Mouse (Mus musculus) megakaryocyte-erythroid progenitor cell, adult 5-6 weeks (primary cell): ENCODE results near the gene Edrf1. TPM values are rescaled to one million over a fixed set of nuclear protein-coding genes. Genes with fewer than 3 reads are reported as not detected.

Source experiments
- ATAC-seq: replicated peaks from 2 replicates; pipeline ENCODE4 v1.8.0; 2016; ENCODE audit warnings: mild to moderate bottlenecking, inconsistent platforms; ENCODE audit not compliant: severe bottlenecking, poor library complexity, low FRiP score, low TSS enrichment
- total RNA-seq, 2 experiments: library from RNA; stranded (forward) in 1 of 2; stranded (reverse) in 1 of 2; fragments of 200-1000, 215-1000 nt in 1 of 2; fragments of >200 nt in 1 of 2; fragmentation: Nextera tagmentation in 1 of 2; gene quantifications; 2 replicates each; pipeline ENCODE4 v1.2.3; 2014 to 2017

Edrf1 gene
- total RNA-seq (2014; fragmentation: Nextera tagmentation) (25.5 and 29.9 TPM in 2 replicates), total RNA-seq (2017) (34.2 and 37.9 TPM in 2 replicates)

DNA sequence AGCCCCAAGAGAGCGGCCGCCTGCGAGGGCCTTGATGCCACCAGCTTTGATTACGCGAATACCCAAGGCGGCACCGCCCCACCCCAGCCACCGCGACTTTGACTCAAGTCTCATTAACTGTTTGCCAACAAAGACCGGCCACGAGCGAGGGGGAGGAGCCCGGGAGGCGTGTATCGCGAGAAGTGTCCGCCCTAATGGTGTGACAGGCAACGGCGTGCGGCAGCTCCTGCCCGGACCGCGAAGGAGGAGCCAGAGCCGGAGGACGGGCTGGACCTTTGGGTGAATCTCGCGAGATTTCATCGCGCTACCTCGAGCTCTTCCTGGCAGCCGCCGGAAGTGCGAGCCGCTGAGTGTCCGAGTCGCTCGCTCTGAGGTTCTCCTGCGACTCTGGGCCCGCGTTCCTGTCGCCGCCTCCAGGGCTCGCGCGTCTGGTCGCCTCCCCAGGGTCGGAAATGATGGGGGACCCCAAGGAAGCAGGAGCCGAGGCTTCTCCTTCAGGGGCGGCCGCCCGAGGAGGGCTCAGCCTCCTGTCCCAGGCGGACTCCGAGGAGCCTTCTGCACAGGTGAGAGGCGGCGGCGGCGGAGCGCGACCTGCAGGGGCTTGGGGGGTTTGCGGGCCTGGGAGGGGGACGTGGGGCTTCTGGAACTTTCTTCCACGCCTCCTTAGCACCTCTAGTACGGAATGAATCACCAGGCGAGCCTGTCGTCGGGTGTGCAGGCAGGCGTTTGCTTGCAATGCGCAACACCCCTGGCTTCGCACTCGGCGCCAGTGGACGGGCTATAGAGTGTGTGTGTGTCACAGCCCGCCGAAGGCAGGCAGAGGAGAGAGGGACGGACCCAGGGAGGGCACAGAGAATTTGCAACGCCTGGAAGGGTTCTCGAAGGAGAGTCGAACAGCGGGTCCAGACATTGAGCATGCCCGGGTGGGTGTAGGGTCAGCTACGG, at the start of gene Edrf1:
Gene Edrf1, plus strand, starts transcription at position 183 of the 945 bp plus-strand sequence.
- peak; percentile 97 for ATAC-seq

DNA sequence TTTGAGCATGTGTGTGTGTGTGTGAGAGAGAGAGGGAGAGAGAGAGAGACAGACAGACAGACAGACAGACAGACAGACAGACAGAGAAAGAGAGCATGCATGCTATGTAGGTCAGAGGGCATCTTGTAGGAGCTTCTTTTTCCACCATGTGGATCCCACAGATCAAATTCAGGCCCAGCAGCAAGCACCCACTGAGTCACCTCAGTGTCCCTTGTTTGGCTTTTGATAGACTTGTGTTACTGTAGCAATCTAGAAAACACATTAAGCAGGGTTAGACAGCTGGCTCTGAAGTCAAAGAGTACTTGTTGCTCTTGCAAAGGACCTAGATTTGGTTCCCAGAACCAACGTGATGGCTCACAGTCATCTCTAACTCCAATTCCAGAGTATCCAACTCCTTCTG, 45.6 kb upstream of the Edrf1 start:
- no peak for ATAC-seq

DNA sequence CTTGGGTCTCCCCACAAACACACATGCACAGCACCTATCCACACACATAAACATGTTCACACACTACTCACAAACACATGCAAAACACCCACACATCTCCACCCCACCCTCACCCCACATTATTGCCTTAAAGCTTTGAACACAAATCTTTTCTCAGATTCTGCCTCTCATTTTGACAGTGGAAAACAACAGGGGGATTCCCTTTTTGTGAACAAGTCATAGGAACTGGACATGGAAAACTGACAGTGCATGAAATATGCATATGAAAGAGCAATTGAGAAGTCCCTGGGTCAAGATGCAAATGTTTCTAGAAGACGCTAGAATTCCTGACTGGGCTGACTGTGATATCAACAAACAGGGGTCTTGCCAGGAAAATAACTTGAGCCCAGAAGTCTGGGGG, 36.8 kb upstream of the Edrf1 start:
- no peak for ATAC-seq

DNA sequence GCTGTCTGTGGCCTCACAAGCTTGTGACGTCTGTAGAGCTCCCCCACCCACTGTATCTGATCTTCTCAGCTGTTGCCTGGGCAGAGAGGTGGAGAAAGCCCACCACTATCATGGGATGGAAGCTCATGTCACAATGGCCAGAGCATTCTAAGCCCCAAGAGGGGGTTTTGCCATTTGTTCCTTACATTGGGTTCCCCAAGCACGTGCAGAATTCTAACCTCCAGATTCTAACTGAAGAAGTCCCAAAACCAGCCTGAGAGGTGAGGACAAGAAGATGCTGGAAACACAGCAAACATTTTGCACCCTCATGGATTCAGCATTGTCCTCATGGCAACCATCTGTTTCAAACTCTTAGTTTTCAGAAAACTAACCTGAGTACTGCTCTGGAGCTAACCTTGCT, 35.3 kb upstream of the Edrf1 start, which contains the start of gene Tex36:
Gene Tex36, minus strand, starts transcription at position 101 of the 400 bp plus-strand sequence.
- no peak for ATAC-seq

DNA sequence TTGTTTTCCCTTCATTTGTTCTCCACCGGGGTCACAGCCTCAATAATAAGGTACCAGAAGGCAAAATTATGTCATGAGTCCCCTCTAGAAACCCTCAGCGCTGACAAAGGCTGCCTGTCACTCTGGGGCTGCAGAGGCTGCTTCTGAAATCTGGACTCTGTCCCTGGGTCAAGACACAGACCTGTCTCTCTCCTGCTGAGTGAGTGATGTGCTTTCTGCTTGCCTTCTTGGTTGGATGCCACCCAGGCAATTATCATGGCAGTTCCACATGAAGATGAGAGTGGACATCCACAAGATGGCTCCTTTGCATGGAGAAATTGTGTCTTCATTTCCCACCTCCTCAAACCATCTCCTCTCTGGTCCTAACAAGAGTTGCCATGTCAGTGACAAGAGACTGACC, 34.2 kb upstream of the Edrf1 start:
- ATAC-seq, result no peak

DNA sequence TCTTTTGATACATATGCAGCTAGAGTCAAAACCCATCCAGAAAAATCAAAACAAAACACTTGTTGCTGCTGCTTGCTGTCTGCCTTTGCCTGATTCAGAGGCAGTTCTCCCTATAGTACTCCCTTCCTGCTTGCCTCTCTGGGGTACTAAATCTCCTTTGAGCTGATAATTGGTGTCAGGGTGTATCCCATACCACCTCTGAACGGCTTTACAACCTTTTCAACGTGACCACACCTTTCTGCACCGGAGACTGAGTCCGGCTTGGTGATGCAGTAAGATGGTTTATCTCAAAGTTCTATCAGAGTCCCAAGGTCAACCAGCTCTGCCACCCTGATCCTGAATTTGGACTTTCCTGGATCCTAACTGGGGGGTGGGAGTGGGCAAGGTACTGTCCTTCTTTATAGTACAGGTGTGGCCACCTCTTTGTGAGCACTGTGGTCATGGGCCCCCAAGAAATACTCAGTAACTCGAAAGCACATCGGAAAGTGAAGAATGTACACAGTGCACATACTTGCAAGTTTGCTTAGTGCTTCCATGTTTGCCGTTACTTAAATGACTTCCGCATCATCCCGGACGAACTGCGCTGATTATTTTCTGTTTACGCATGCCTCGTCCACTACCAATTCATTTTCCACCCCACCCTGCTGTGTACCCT, 32.8 kb upstream of the Edrf1 start:
- no peak for ATAC-seq

DNA sequence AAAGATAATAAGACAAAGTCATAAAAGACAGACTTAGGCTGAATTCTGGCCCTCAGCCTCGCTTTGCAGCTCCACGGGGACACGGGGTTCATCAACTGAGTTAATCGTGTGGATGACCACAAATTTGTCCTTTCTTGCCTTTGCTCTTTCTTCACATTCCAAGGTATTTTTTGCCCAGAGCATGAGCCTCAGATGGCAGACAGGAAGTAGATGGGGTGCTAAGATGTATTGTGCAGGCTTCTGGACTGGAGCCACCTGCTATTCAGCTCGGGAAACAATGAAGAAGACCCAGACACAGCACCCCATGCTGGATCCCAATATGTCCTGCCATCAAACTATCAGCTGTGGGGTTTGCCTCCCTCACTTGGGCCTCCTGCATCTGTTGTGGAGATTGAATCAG, 30.0 kb upstream of the Edrf1 start:
- no peak for ATAC-seq

DNA sequence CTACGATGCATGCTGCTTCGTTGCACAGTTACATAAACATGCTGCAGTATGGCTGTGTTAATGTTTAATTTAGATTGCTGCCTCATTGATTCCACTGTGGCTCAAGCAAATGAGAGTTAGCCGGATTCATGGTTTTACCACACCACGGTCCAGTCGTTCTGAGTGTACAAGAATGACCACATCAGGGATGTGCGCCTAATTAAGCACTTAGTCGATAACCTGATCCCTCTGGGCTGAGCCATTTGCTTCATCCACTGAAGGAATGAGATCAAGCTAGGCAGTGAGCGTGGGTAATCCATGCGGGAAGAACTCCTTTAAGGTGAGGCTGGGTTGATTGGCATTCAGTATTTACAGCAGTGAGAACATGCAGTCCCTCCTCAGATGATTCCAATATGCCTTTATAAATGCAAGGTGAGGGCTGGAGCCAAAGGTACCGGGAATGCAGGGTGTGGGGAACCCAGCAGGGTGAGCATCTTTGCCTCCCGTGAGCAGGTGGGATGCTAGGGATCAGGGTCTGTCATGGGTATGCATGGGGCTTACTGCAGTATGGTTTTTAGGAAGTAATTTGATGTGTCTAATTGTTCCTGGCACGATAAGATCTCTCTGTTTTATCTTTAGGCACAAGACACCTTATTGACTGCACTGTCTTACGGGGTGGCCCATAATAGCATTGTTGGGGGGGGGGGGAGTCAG, 29.3 kb upstream of the Edrf1 start:
- ATAC-seq, result no peak

DNA sequence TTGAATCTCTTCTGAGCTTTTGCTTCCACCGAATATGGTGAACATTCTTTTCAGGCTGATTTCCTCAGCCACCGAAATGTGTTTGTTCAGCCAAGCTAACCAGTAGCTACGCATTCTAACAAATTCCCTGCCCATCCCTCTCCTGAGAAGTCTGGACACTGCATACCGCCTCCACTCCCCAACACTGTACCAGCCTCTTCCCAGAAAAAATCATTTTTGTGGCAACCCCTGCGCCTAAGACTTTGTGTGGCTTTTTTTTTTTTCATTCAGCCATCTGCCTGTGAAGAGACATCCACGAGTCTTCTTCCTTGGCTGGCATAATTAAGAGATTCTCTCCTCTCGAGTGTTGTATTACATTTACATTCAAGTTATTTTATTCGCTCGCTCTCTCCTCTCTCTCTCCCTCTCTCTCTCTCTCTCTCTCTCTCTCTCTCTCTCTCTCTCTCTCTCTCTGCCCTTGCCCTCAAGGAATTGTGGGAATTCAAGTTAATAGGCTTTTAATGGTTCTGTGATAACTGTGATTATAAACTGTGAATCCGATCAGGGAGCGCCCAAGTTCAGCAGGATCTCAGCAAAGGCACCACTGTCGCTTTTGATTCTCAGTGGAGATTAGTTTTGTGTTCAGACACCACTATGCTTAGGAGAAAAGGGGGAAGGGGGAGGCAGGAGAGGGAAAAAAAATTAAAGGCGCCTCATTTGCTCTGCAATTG, 28.6 kb upstream of the Edrf1 start:
- no peak for ATAC-seq

DNA sequence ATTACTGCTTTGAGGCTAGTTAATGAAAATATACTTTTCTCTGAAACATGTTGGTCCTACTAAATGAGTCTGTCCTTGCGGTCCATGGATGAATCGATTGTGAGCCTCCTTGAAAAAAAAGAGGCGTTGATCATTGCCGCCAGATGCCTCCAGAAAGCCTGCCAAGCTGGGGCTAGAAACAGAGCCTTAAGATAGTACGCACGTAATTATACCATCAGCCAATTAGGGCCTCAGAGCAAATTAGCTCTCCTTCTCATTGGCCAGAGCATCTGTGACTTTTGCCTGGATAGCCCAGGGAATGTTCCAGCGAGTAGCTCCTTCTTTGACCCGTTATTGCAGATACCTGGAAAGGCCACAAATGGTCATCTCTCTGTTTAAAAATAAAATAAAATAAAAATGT, 27.8 kb upstream of the Edrf1 start:
- no peak for ATAC-seq

DNA sequence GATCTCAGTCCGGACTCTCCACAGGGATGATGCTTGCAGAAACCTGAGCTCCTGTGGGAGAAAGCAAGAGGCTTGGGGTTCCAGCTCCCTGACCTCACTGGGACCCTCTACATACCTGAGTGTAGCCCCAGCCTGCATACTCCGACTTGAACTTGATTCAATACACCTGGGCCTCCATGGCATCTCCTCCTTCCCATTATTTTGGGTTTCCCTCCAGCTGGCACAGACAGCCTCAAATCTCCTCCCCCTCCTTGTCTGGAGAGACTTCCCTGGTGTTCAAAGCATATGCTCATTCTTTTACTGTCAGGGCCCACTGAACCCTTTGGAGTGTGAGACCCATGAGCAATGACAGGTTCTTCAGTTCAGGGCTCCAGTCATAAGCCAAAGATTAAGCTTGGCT, 24.4 kb upstream of the Edrf1 start:
- ATAC-seq, result no peak

DNA sequence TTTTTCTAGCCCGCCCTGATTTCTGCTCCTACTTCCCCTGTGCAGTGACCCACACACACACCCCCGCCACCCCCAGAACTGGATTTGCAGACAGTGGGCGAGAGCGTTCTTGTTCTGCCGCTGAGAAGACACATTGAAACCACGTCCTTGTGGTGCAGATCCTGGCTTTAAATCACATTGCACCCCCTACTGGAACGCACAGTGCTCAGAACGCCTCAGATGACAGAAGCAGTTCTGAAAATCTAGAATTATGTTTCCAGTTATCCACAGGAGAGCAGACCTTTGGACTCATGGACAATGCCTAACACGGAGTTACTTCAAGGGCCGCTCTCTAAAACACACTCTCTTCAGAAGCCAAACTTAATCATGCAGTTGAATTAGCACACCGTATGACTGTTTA, 16.6 kb upstream of the Edrf1 start:
- ATAC-seq, result no peak

DNA sequence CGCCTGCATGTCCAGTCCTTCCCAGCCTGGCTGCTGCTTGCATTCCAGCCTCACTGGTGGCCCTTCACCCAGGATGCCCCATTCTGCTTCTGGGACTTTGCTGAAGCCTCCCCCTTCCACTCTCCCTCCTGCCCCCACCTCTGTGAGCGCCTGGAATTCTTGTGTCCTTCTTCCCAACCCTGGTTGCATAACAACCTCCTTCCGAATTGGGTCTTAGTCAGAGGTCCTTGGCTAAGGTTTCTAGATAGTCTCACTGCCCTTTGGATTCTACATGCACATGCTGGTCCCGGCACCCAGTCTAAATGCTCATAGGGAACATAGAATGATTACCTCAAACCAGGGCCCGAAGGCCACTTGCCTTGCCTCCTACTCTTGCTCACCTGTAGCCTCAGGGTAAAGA, 14.1 kb upstream of the Edrf1 start:
- no peak for ATAC-seq

DNA sequence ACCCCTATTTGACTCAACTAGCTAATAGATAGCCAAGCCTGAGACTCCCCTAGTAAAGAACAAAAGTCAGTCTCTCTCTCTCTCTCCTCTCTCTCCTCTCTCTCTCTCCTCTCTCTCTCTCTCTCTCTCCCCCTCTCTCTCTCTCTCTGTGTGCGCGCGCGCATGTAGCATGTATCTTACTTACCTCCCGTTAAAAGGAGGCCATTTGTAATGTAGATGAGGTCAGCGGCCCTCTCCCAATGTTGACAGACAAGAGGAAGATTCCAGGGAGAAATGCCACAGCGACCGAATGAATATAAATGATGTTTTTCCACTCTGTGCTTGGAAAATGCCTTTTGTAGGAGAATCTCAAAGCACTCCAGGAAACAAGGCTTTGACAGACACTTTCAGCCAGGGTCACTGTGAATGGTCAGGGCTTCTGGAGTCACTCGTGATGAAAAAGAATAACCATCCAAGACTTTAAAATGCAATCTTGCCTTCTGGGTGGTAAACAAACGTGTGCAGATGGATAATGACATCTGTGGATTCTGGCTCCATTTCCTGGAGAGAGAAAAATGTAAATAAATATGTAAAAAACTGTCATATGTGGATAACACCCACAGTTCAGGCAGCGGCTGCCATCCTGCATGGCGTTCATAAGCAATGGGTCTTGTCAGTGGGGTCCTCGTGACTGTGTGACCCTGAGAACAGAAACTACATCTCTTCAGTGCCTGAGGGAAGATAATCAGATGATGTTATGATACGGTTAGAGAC, 10.0 kb upstream of the Edrf1 start:
- no peak for ATAC-seq

DNA sequence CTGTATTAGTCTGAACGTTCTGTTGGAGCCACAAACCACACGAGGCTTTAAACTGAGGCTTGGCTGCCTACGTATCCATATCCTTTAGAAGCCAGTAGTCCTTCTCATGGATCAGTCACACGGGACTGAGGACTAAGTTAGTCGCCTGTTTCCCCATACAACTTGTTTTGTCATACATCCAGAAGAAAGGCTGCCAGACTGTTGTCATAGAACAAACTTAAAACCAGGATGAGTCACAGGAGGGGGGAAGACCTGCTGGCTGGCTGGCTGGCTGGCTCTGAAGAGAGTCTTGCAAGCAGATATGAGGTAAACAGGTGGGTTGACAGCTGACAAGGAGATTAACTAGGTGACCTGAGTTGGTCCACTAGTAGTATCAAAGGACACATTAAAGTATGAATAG, 6.5 kb upstream of the Edrf1 start:
- ATAC-seq, result no peak

DNA sequence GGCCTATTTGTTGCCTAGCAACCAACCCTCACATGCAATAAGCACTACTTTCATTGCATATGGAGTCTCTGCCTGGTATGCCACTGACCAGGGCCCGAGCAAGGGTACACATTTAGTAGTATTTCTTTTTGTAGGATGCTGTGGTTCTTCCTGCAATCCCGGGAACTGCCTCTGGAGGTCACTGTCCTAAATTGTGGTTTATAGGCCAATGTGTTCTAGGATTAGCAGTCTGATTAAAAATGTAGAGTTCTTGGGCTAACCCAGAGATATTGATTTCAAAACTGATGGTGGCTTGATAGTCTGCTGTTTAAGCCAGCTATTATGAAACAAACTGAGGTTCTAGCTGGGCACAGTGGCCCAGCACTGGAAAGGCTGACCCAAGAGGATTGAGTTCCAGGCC, 4.9 kb upstream of the Edrf1 start:
- ATAC-seq, result peak; percentile 48

DNA sequence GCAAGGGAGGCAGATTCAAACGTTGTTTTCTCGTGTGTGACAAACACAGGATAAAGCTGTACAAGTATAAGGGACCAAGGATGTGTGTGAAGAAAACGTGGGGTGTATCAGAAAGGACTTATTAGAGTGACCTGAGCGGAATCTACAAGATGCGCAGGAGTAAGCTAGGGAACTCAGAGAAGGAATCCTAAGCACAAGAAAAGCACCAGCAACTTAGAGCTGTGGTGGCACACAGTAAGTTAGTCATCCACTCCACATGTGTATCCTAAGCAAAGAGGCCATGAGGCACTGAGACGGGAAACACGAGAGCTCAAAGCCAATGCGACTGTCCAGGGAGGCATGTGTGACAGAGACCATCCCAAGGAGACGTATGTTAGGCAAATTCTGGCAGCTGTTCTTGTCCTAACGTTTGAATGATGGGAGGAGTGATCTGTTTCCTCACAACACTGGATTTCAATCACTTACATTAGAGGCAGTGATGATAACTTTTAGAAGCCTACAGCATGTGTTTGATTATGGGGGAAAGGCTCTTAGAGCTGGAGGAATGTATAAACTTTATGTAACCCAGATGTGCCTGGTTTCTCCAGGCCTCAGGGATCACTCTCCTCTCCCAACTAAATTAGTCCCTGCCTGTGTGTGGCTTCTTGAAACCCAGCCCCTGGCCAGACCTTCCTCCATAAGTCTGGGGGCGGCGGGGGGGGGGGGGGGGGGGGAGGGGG, 2.3 kb upstream of the Edrf1 start:
- no peak for ATAC-seq

DNA sequence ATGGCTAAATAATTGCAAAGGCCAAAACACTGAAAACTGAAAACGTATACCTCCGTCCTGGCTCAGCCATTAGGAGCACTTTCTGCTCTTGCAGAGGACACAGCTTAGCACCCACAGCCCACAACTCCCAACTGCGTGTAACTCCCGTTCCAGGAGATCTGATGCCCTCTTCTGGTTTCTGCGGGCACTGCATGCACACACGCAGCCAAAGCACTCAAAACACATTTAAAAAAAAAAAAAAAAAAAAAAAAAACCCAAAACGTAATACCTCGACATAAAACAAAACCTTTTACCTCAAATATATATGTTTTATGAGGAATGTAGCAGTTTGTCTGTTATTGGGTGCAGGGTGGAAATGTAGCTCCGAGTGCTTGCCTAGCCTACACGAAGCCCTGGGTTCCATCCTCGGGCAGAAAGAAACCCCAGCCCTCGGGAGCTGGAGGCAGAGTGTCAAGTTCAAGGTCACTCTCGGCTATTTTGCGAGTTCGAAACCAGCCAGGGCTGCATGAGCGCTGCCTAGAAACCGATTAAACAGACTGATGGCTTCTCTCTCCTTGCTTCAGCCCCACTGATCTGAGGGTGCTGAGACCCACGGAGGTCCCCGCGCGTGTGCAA, 498 bp upstream of the Edrf1 start:
- peak; percentile 54 for ATAC-seq
